Mouse (Mus musculus): ENCODE results near the gene Fam133b. TPM values are rescaled to one million over a fixed set of nuclear protein-coding genes. Genes with fewer than 3 reads are reported as not detected.

Gene Fam133b
- polyA plus RNA-seq, 1 experiment, result 10.3 TPM

DNA sequence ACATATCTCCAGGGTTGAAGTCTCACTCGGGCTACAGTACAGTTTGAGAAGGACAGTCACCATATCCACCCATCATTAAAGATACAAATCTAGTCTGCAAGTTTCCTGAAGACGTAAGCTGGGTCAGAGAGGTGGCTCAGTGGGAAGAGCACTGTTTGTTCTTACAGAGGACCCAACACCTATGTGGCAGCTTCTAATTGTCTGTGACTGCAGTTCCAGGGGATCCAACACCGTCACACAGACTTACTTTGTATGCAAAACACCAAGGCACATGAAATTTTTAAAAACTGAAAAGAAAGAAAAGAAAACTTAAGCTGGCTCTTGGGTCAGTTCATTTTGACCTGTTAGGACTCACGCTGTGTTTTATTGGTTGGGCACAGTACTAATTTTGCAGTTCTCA is 40.3 kb upstream of the Fam133b start:
- H3K36me3 ChIP-seq (ENCODE audit: control insufficient read depth, insufficient read depth), result no peaks in the 10 kb centered on the region
- H3K4me2 ChIP-seq (ENCODE audit: low read depth), result no peak overlapping the region
- no peak overlapping the region for H3ac ChIP-seq (ENCODE audit: control insufficient read depth, insufficient read length)
- H3K27me3 ChIP-seq (ENCODE audit: control insufficient read depth, insufficient read depth, insufficient read length), result no peaks in the 10 kb centered on the region
- no peaks in the 10 kb centered on the region for H3K79me2 ChIP-seq (ENCODE audit: control insufficient read depth, insufficient read depth)
- TF ChIP-seq REST (IDR thresholded peaks at IDR 0.05; ENCODE audit: insufficient read depth, insufficient read length), result no peak
- no peak overlapping the region for H3K4me3 ChIP-seq

- Histone ChIP-seq H3K4me3 (no peak overlapping the region), H3K27me3 (ENCODE audit: control insufficient read depth, insufficient read depth, insufficient read length) (no peaks in the 10 kb centered on the region)
- no peak for TF ChIP-seq TCF3 (IDR thresholded peaks at IDR 0.05; ENCODE audit: insufficient read length, low read depth)
- TF ChIP-seq REST (IDR thresholded peaks at IDR 0.05; ENCODE audit: insufficient read depth, insufficient read length), result no peak
- TF ChIP-seq SRF (IDR thresholded peaks at IDR 0.05; ENCODE audit: control insufficient read depth, insufficient read length, low read depth), result no peak
- TF ChIP-seq POLR2AphosphoS2 (IDR thresholded peaks at IDR 0.05; ENCODE audit: insufficient read length, low read depth), result no peak
- TF ChIP-seq E2F4 (IDR thresholded peaks at IDR 0.05; ENCODE audit: insufficient read depth), result no peak
- TF ChIP-seq POLR2A (IDR thresholded peaks at IDR 0.05; ENCODE audit: insufficient read length, low read depth), result no peak
- no peak for TF ChIP-seq CEBPB (IDR thresholded peaks at IDR 0.05; ENCODE audit: insufficient read depth, poor library complexity, severe bottlenecking)
- TF ChIP-seq TCF12 (IDR thresholded peaks at IDR 0.05; ENCODE audit: insufficient read depth, poor library complexity, severe bottlenecking), result no peak
- no peak for TF ChIP-seq MAX (IDR thresholded peaks at IDR 0.05; ENCODE audit: low read depth)
- TF ChIP-seq MYOD1 (IDR thresholded peaks at IDR 0.05; ENCODE audit: control insufficient read depth in 1 of 3, insufficient read length in 2 of 3, low read depth in 2 of 3), result no peak
- no peak for TF ChIP-seq USF1 (IDR thresholded peaks at IDR 0.05; ENCODE audit: low read depth)
- no peak for TF ChIP-seq MYOG (IDR thresholded peaks at IDR 0.05; ENCODE audit: control insufficient read depth in 1 of 3, insufficient read depth in 1 of 3, insufficient read length in 2 of 3, low read depth in 2 of 3)
Measured at GRCm38 (mm10) chr5:3503836-3504323, 39.8 kb upstream of the Fam133b start.

DNA sequence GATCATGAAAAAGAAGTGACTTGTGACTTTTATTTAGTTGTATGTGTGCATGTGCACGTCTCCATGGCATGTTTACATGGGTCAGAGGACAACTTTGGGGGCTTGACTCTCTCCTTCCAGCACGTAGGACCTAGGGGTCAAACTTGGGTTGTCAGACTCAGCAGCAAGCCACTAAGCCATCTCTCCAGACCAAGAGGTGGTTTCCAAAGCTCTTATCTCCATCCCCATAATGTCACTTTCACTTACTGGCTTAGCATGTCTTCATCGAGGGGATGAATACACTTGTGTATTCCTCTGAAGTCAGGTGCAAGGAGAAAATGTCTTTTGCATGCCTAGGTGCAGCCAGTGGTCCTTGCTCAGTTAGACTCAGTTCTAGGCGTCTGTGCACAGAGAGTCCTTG is 39.2 kb upstream of the Fam133b start:
- H3K79me2 ChIP-seq (ENCODE audit: control insufficient read depth, insufficient read depth), result no peaks in the 10 kb centered on the region
- TF ChIP-seq E2F4 (IDR thresholded peaks at IDR 0.05; ENCODE audit: insufficient read depth) (no peak), REST (IDR thresholded peaks at IDR 0.05; ENCODE audit: insufficient read depth, insufficient read length) (no peak), POLR2A (IDR thresholded peaks at IDR 0.05; ENCODE audit: insufficient read length, low read depth) (no peak), SRF (IDR thresholded peaks at IDR 0.05; ENCODE audit: control insufficient read depth, insufficient read length, low read depth) (no peak), MYOD1 (IDR thresholded peaks at IDR 0.05; ENCODE audit: control insufficient read depth in 1 of 3, insufficient read length in 2 of 3, low read depth in 2 of 3) (no peak), CEBPB (IDR thresholded peaks at IDR 0.05; ENCODE audit: insufficient read depth, poor library complexity, severe bottlenecking) (no peak), TCF12 (IDR thresholded peaks at IDR 0.05; ENCODE audit: insufficient read depth, poor library complexity, severe bottlenecking) (no peak), TCF3 (IDR thresholded peaks at IDR 0.05; ENCODE audit: insufficient read length, low read depth) (no peak), MYOG (IDR thresholded peaks at IDR 0.05; ENCODE audit: control insufficient read depth in 1 of 3, insufficient read depth in 1 of 3, insufficient read length in 2 of 3, low read depth in 2 of 3) (no peak), USF1 (IDR thresholded peaks at IDR 0.05; ENCODE audit: low read depth) (no peak), POLR2AphosphoS2 (IDR thresholded peaks at IDR 0.05; ENCODE audit: insufficient read length, low read depth) (no peak), MAX (IDR thresholded peaks at IDR 0.05; ENCODE audit: low read depth) (no peak)
- no peak overlapping the region for H3K4me2 ChIP-seq (ENCODE audit: low read depth)
- H3K27me3 ChIP-seq (ENCODE audit: control insufficient read depth, insufficient read depth, insufficient read length), result no peaks in the 10 kb centered on the region
- no peak overlapping the region for H3K4me3 ChIP-seq
- no peak overlapping the region for H3ac ChIP-seq (ENCODE audit: control insufficient read depth, insufficient read length)
- H3K36me3 ChIP-seq (ENCODE audit: control insufficient read depth, insufficient read depth), result no peaks in the 10 kb centered on the region

More at GRCm38 (mm10) chr5:3503836-3504323, 39.8 kb upstream of the Fam133b start:
- H3K79me2 ChIP-seq (ENCODE audit: control insufficient read depth, insufficient read depth), result no peaks in the 10 kb centered on the region
- H3K36me3 ChIP-seq (ENCODE audit: control insufficient read depth, insufficient read depth), result no peaks in the 10 kb centered on the region
- H3K4me2 ChIP-seq (ENCODE audit: low read depth), result no peak overlapping the region
- H3ac ChIP-seq (ENCODE audit: control insufficient read depth, insufficient read length), result no peak overlapping the region

DNA sequence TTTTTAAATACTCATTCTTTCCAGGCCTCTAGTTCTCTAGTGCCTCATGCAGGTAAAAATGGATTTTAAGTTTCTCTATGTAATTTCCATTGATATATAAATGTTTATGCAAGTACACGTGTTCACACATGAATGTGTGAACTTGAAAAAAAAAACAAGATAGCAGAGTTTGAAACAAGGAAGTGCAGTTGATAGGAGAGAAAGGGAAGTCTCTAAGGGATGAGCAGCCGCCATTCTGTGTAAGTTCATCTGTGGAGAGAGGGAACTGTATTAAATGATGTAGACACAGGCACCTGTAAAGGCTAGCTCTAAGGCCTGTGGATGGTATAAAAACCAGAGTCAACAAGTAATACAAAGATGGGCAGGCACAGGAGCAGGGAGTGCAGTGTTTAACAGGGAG is 38.1 kb upstream of the Fam133b start:
- Histone ChIP-seq H3K4me2 (ENCODE audit: low read depth) (no peak overlapping the region), H3ac (ENCODE audit: control insufficient read depth, insufficient read length) (no peak overlapping the region), H3K27me3 (ENCODE audit: control insufficient read depth, insufficient read depth, insufficient read length) (no peaks in the 10 kb centered on the region), H3K4me3 (no peak overlapping the region), H3K79me2 (ENCODE audit: control insufficient read depth, insufficient read depth) (no peaks in the 10 kb centered on the region), H3K36me3 (ENCODE audit: control insufficient read depth, insufficient read depth) (no peaks in the 10 kb centered on the region)
- TF ChIP-seq MYOD1 (IDR thresholded peaks at IDR 0.05; ENCODE audit: control insufficient read depth in 1 of 3, insufficient read length in 2 of 3, low read depth in 2 of 3) (no peak), USF1 (IDR thresholded peaks at IDR 0.05; ENCODE audit: low read depth) (no peak), MYOG (IDR thresholded peaks at IDR 0.05; ENCODE audit: control insufficient read depth in 1 of 3, insufficient read depth in 1 of 3, insufficient read length in 2 of 3, low read depth in 2 of 3) (no peak), POLR2A (IDR thresholded peaks at IDR 0.05; ENCODE audit: insufficient read length, low read depth) (no peak), SRF (IDR thresholded peaks at IDR 0.05; ENCODE audit: control insufficient read depth, insufficient read length, low read depth) (no peak), TCF12 (IDR thresholded peaks at IDR 0.05; ENCODE audit: insufficient read depth, poor library complexity, severe bottlenecking) (no peak), POLR2AphosphoS2 (IDR thresholded peaks at IDR 0.05; ENCODE audit: insufficient read length, low read depth) (no peak), CEBPB (IDR thresholded peaks at IDR 0.05; ENCODE audit: insufficient read depth, poor library complexity, severe bottlenecking) (no peak), E2F4 (IDR thresholded peaks at IDR 0.05; ENCODE audit: insufficient read depth) (no peak), TCF3 (IDR thresholded peaks at IDR 0.05; ENCODE audit: insufficient read length, low read depth) (no peak)

Data from myocyte (in vitro differentiated cells).